Mouse (Mus musculus): ENCODE data around the gene Wnt7a. TPM values are rescaled to one million over a fixed set of nuclear protein-coding genes. Genes with fewer than 3 reads are reported as not detected.

Gene Wnt7a
- polyA plus RNA-seq (2015; fragmentation: Nextera tagmentation; extraction: Ambion mirVana) = 7.9 and 11.2 TPM in 2 replicates

GRCm38 (mm10) chr6:91410961-91411368 lies at the start of gene Wnt7a:
Gene Wnt7a (minus strand): TSS chr6:91411363.
- Histone ChIP-seq H3K27ac (ENCODE audit: low read depth, low read length) (peak within 1 kb of the TSS; percentile 55), H3K4me2 (ENCODE audit: low read length) (peak within 1 kb of the TSS; percentile 98), H3K9me3 (ENCODE audit: control insufficient read depth, low read length) (no peaks in the 10 kb centered on the region), H3K36me3 (ENCODE audit: control insufficient read depth, insufficient read depth, low read length) (no peaks in the 10 kb centered on the region), H3K4me1 (ENCODE audit: control insufficient read depth, insufficient read depth, low read depth, low read length) (peaks cover 16% of the 10 kb centered on the region), H3K4me3 (ENCODE audit: low read length) (peak within 1 kb of the TSS; percentile 71), H3K9ac (ENCODE audit: low read depth, low read length) (peak within 1 kb of the TSS; percentile 78), H3K27me3 (replicated peaks; ENCODE audit: control insufficient read depth, insufficient read depth, low read length) (peaks cover 7% of the 10 kb centered on the region)
- peak; percentile 59; the same call in 1 of the 2 replicates for ATAC-seq
- 0% methylated on average over 32 of the region's 51 CpGs for WGBS

- H3K27me3 ChIP-seq (replicated peaks; ENCODE audit: control insufficient read depth, insufficient read depth, low read length) = no peaks in the 10 kb centered on the region
- H3K9ac ChIP-seq (ENCODE audit: low read depth, low read length) = no peak overlapping the region
- no peak for ATAC-seq
- H3K27ac ChIP-seq (ENCODE audit: low read depth, low read length) = no peak overlapping the region
- 96% methylated on average over 1 of the region's 1 CpGs for WGBS
- no peak overlapping the region for H3K4me3 ChIP-seq (ENCODE audit: low read length)
- H3K36me3 ChIP-seq (ENCODE audit: control insufficient read depth, insufficient read depth, low read length) = peaks cover 7% of the 10 kb centered on the region
- H3K9me3 ChIP-seq (ENCODE audit: control insufficient read depth, low read length) = no peaks in the 10 kb centered on the region
- no peaks in the 10 kb centered on the region for H3K4me1 ChIP-seq (ENCODE audit: control insufficient read depth, insufficient read depth, low read depth, low read length)
- no peak overlapping the region for H3K4me2 ChIP-seq (ENCODE audit: low read length)
Observed at GRCm38 (mm10) chr6:91459471-91459870, 48.3 kb upstream of the Wnt7a start.

GRCm38 (mm10) chr6:91454546-91454945 lies 43.4 kb upstream of the Wnt7a start:
- Histone ChIP-seq H3K27ac (ENCODE audit: low read depth, low read length) (no peak overlapping the region), H3K9me3 (ENCODE audit: control insufficient read depth, low read length) (no peaks in the 10 kb centered on the region), H3K4me3 (ENCODE audit: low read length) (no peak overlapping the region), H3K9ac (ENCODE audit: low read depth, low read length) (no peak overlapping the region), H3K36me3 (ENCODE audit: control insufficient read depth, insufficient read depth, low read length) (no peaks in the 10 kb centered on the region), H3K4me1 (ENCODE audit: control insufficient read depth, insufficient read depth, low read depth, low read length) (no peaks in the 10 kb centered on the region), H3K27me3 (replicated peaks; ENCODE audit: control insufficient read depth, insufficient read depth, low read length) (no peaks in the 10 kb centered on the region), H3K4me2 (ENCODE audit: low read length) (no peak overlapping the region)
- WGBS = 74% methylated on average over 5 of the region's 5 CpGs
- ATAC-seq = no peak

GRCm38 (mm10) chr6:91452056-91452455 lies 40.9 kb upstream of the Wnt7a start:
- no peak overlapping the region for H3K27ac ChIP-seq (ENCODE audit: low read depth, low read length)
- H3K4me3 ChIP-seq (ENCODE audit: low read length) = no peak overlapping the region
- H3K27me3 ChIP-seq (replicated peaks; ENCODE audit: control insufficient read depth, insufficient read depth, low read length) = no peaks in the 10 kb centered on the region
- H3K9ac ChIP-seq (ENCODE audit: low read depth, low read length) = no peak overlapping the region
- no peaks in the 10 kb centered on the region for H3K4me1 ChIP-seq (ENCODE audit: control insufficient read depth, insufficient read depth, low read depth, low read length)
- no peak for ATAC-seq
- H3K36me3 ChIP-seq (ENCODE audit: control insufficient read depth, insufficient read depth, low read length) = no peaks in the 10 kb centered on the region
- no peaks in the 10 kb centered on the region for H3K9me3 ChIP-seq (ENCODE audit: control insufficient read depth, low read length)
- WGBS = 42% methylated on average over 1 of the region's 1 CpGs
- H3K4me2 ChIP-seq (ENCODE audit: low read length) = no peak overlapping the region

GRCm38 (mm10) chr6:91449472-91450225 lies 38.5 kb upstream of the Wnt7a start:
- no peak for ATAC-seq
- H3K27ac ChIP-seq (ENCODE audit: low read depth, low read length) = no peak overlapping the region
- H3K9ac ChIP-seq (ENCODE audit: low read depth, low read length) = no peak overlapping the region
- H3K36me3 ChIP-seq (ENCODE audit: control insufficient read depth, insufficient read depth, low read length) = no peaks in the 10 kb centered on the region
- H3K27me3 ChIP-seq (replicated peaks; ENCODE audit: control insufficient read depth, insufficient read depth, low read length) = no peaks in the 10 kb centered on the region
- H3K4me1 ChIP-seq (ENCODE audit: control insufficient read depth, insufficient read depth, low read depth, low read length) = no peaks in the 10 kb centered on the region
- no peak overlapping the region for H3K4me2 ChIP-seq (ENCODE audit: low read length)
- 56% methylated on average over 3 of the region's 3 CpGs for WGBS
- no peaks in the 10 kb centered on the region for H3K9me3 ChIP-seq (ENCODE audit: control insufficient read depth, low read length)
- no peak overlapping the region for H3K4me3 ChIP-seq (ENCODE audit: low read length)

GRCm38 (mm10) chr6:91445316-91445715 lies 34.2 kb upstream of the Wnt7a start:
- Histone ChIP-seq H3K4me2 (ENCODE audit: low read length) (no peak overlapping the region), H3K9me3 (ENCODE audit: control insufficient read depth, low read length) (no peaks in the 10 kb centered on the region), H3K4me1 (ENCODE audit: control insufficient read depth, insufficient read depth, low read depth, low read length) (peaks cover 6% of the 10 kb centered on the region), H3K4me3 (ENCODE audit: low read length) (no peak overlapping the region), H3K27me3 (replicated peaks; ENCODE audit: control insufficient read depth, insufficient read depth, low read length) (no peaks in the 10 kb centered on the region), H3K27ac (ENCODE audit: low read depth, low read length) (no peak overlapping the region), H3K36me3 (ENCODE audit: control insufficient read depth, insufficient read depth, low read length) (no peaks in the 10 kb centered on the region), H3K9ac (ENCODE audit: low read depth, low read length) (no peak overlapping the region)
- 79% methylated on average over 3 of the region's 3 CpGs for WGBS
- no peak for ATAC-seq

- peak; percentile 72 for ATAC-seq
- H3K4me3 ChIP-seq (ENCODE audit: low read length) = peak overlapping the region; percentile 63
- no peaks in the 10 kb centered on the region for H3K27me3 ChIP-seq (replicated peaks; ENCODE audit: control insufficient read depth, insufficient read depth, low read length)
- peak overlapping the region; percentile 79 for H3K9ac ChIP-seq (ENCODE audit: low read depth, low read length)
- peak overlapping the region; percentile 98 for H3K4me2 ChIP-seq (ENCODE audit: low read length)
- H3K4me1 ChIP-seq (ENCODE audit: control insufficient read depth, insufficient read depth, low read depth, low read length) = peaks cover 6% of the 10 kb centered on the region
- 2% methylated on average over 19 of the region's 19 CpGs for WGBS
- H3K27ac ChIP-seq (ENCODE audit: low read depth, low read length) = peak overlapping the region; percentile 86
- H3K9me3 ChIP-seq (ENCODE audit: control insufficient read depth, low read length) = no peaks in the 10 kb centered on the region
- H3K36me3 ChIP-seq (ENCODE audit: control insufficient read depth, insufficient read depth, low read length) = no peaks in the 10 kb centered on the region
Observed at GRCm38 (mm10) chr6:91441145-91441662, 30.0 kb upstream of the Wnt7a start.

GRCm38 (mm10) chr6:91440474-91441144 lies 29.4 kb upstream of the Wnt7a start:
- Histone ChIP-seq H3K27me3 (replicated peaks; ENCODE audit: control insufficient read depth, insufficient read depth, low read length) (peaks cover 3% of the 10 kb centered on the region; the same call in 1 of the 2 replicates), H3K9ac (ENCODE audit: low read depth, low read length) (peak overlapping the region; percentile 79), H3K4me3 (ENCODE audit: low read length) (peak overlapping the region; percentile 63), H3K4me1 (ENCODE audit: control insufficient read depth, insufficient read depth, low read depth, low read length) (peaks cover 6% of the 10 kb centered on the region), H3K9me3 (ENCODE audit: control insufficient read depth, low read length) (no peaks in the 10 kb centered on the region), H3K4me2 (ENCODE audit: low read length) (peak overlapping the region; percentile 98), H3K36me3 (ENCODE audit: control insufficient read depth, insufficient read depth, low read length) (no peaks in the 10 kb centered on the region), H3K27ac (ENCODE audit: low read depth, low read length) (peak overlapping the region; percentile 86)
- WGBS = 2% methylated on average over 30 of the region's 30 CpGs
- peak; percentile 96 for ATAC-seq

- no peak overlapping the region for H3K27ac ChIP-seq (ENCODE audit: low read depth, low read length)
- no peaks in the 10 kb centered on the region for H3K4me1 ChIP-seq (ENCODE audit: control insufficient read depth, insufficient read depth, low read depth, low read length)
- no peaks in the 10 kb centered on the region for H3K36me3 ChIP-seq (ENCODE audit: control insufficient read depth, insufficient read depth, low read length)
- 46% methylated on average over 4 of the region's 4 CpGs for WGBS
- H3K9ac ChIP-seq (ENCODE audit: low read depth, low read length) = no peak overlapping the region
- ATAC-seq = no peak
- no peak overlapping the region for H3K4me2 ChIP-seq (ENCODE audit: low read length)
- no peaks in the 10 kb centered on the region for H3K9me3 ChIP-seq (ENCODE audit: control insufficient read depth, low read length)
- H3K4me3 ChIP-seq (ENCODE audit: low read length) = no peak overlapping the region
- no peaks in the 10 kb centered on the region; the same call in 1 of the 2 replicates for H3K27me3 ChIP-seq (replicated peaks; ENCODE audit: control insufficient read depth, insufficient read depth, low read length)
Observed at GRCm38 (mm10) chr6:91424151-91424550, 13.0 kb upstream of the Wnt7a start.
